Mouse (Mus musculus): ENCODE data around the gene Samhd1. TPM values are rescaled to one million over a fixed set of nuclear protein-coding genes. Genes with fewer than 3 reads are reported as not detected.
A peak's percentile ranks its signal among the peaks of the same experiment; 100 is the strongest.

Gene Samhd1
- polyA plus RNA-seq, 1 experiment, result not detected

- peaks cover 73% of the 10 kb centered on the region for H3K4me1 ChIP-seq (ENCODE audit: control insufficient read depth, insufficient read depth, low read length)
- H3K27ac ChIP-seq (ENCODE audit: insufficient read depth, low read depth, low read length), result no peak overlapping the region
- no peak overlapping the region for H3K4me3 ChIP-seq (ENCODE audit: insufficient read depth, low read depth, low read length)
- TF ChIP-seq CTCF (IDR thresholded peaks at IDR 0.05; ENCODE audit: insufficient read depth, low read depth, low read length), result no peak
- TF ChIP-seq POLR2A (IDR thresholded peaks at IDR 0.05; ENCODE audit: insufficient read depth, low read depth, low read length), result no peak
- 80% methylated on average over 9 of the region's 9 CpGs for WGBS
Observed at GRCm38 (mm10) chr2:157072316-157072990, 62.6 kb downstream of the Samhd1 start.

- no peak for TF ChIP-seq POLR2A (IDR thresholded peaks at IDR 0.05; ENCODE audit: insufficient read depth, low read depth, low read length)
- TF ChIP-seq CTCF (IDR thresholded peaks at IDR 0.05; ENCODE audit: insufficient read depth, low read depth, low read length), result no peak
- H3K4me3 ChIP-seq (ENCODE audit: insufficient read depth, low read depth, low read length), result no peak overlapping the region
- H3K27ac ChIP-seq (ENCODE audit: insufficient read depth, low read depth, low read length), result no peak overlapping the region
- WGBS, result 53% methylated on average over 2 of the region's 2 CpGs
- H3K4me1 ChIP-seq (ENCODE audit: control insufficient read depth, insufficient read depth, low read length), result peaks cover 75% of the 10 kb centered on the region
Observed at GRCm38 (mm10) chr2:157071556-157071955, 63.5 kb downstream of the Samhd1 start.

- peaks cover 75% of the 10 kb centered on the region for H3K4me1 ChIP-seq (ENCODE audit: control insufficient read depth, insufficient read depth, low read length)
- no peak for TF ChIP-seq POLR2A (IDR thresholded peaks at IDR 0.05; ENCODE audit: insufficient read depth, low read depth, low read length)
- peak overlapping the region; percentile 27; the same call in 1 of the 2 replicates for H3K27ac ChIP-seq (ENCODE audit: insufficient read depth, low read depth, low read length)
- 27% methylated on average over 9 of the region's 9 CpGs for WGBS
- H3K4me3 ChIP-seq (ENCODE audit: insufficient read depth, low read depth, low read length), result no peak overlapping the region
Observed at GRCm38 (mm10) chr2:157070365-157070764, 64.7 kb downstream of the Samhd1 start.

GRCm38 (mm10) chr2:157069755-157070315, 65.2 kb downstream of the Samhd1 start:
- peak overlapping the region; percentile 27 for H3K27ac ChIP-seq (ENCODE audit: insufficient read depth, low read depth, low read length)
- H3K4me3 ChIP-seq (ENCODE audit: insufficient read depth, low read depth, low read length), result no peak overlapping the region
- H3K4me1 ChIP-seq (ENCODE audit: control insufficient read depth, insufficient read depth, low read length), result peaks cover 77% of the 10 kb centered on the region
- WGBS, result 27% methylated on average over 3 of the region's 3 CpGs
- TF ChIP-seq POLR2A (IDR thresholded peaks at IDR 0.05; ENCODE audit: insufficient read depth, low read depth, low read length) (no peak), CTCF (IDR thresholded peaks at IDR 0.05; ENCODE audit: insufficient read depth, low read depth, low read length) (no peak)

- 32% methylated on average over 3 of the region's 3 CpGs for WGBS
- peak overlapping the region; percentile 24; the same call in 1 of the 2 replicates for H3K27ac ChIP-seq (ENCODE audit: insufficient read depth, low read depth, low read length)
- no peak overlapping the region for H3K4me3 ChIP-seq (ENCODE audit: insufficient read depth, low read depth, low read length)
- H3K4me1 ChIP-seq (ENCODE audit: control insufficient read depth, insufficient read depth, low read length), result peaks cover 79% of the 10 kb centered on the region
- TF ChIP-seq CTCF (IDR thresholded peaks at IDR 0.05; ENCODE audit: insufficient read depth, low read depth, low read length), result no peak
- TF ChIP-seq POLR2A (IDR thresholded peaks at IDR 0.05; ENCODE audit: insufficient read depth, low read depth, low read length), result no peak
Observed at GRCm38 (mm10) chr2:157069355-157069735, 65.7 kb downstream of the Samhd1 start.

GRCm38 (mm10) chr2:157068701-157069354, 66.2 kb downstream of the Samhd1 start:
- WGBS, result 42% methylated on average over 14 of the region's 14 CpGs
- H3K4me1 ChIP-seq (ENCODE audit: control insufficient read depth, insufficient read depth, low read length), result peaks cover 79% of the 10 kb centered on the region
- no peak for TF ChIP-seq POLR2A (IDR thresholded peaks at IDR 0.05; ENCODE audit: insufficient read depth, low read depth, low read length)
- no peak for TF ChIP-seq CTCF (IDR thresholded peaks at IDR 0.05; ENCODE audit: insufficient read depth, low read depth, low read length)
- H3K27ac ChIP-seq (ENCODE audit: insufficient read depth, low read depth, low read length), result peak overlapping the region; percentile 22; the same call in 1 of the 2 replicates
- no peak overlapping the region for H3K4me3 ChIP-seq (ENCODE audit: insufficient read depth, low read depth, low read length)

GRCm38 (mm10) chr2:157066731-157067430, 68.2 kb downstream of the Samhd1 start:
- Histone ChIP-seq H3K27ac (ENCODE audit: insufficient read depth, low read depth, low read length) (no peak overlapping the region), H3K4me3 (ENCODE audit: insufficient read depth, low read depth, low read length) (no peak overlapping the region), H3K4me1 (ENCODE audit: control insufficient read depth, insufficient read depth, low read length) (peaks cover 75% of the 10 kb centered on the region)
- 81% methylated on average over 7 of the region's 7 CpGs for WGBS
- TF ChIP-seq CTCF (IDR thresholded peaks at IDR 0.05; ENCODE audit: insufficient read depth, low read depth, low read length) (no peak), POLR2A (IDR thresholded peaks at IDR 0.05; ENCODE audit: insufficient read depth, low read depth, low read length) (no peak)

GRCm38 (mm10) chr2:157065879-157066226, 69.2 kb downstream of the Samhd1 start:
- WGBS, result 26% methylated on average over 7 of the region's 7 CpGs
- TF ChIP-seq CTCF (IDR thresholded peaks at IDR 0.05; ENCODE audit: insufficient read depth, low read depth, low read length), result no peak
- no peak for TF ChIP-seq POLR2A (IDR thresholded peaks at IDR 0.05; ENCODE audit: insufficient read depth, low read depth, low read length)
- peaks cover 67% of the 10 kb centered on the region for H3K4me1 ChIP-seq (ENCODE audit: control insufficient read depth, insufficient read depth, low read length)
- no peak overlapping the region for H3K4me3 ChIP-seq (ENCODE audit: insufficient read depth, low read depth, low read length)
- H3K27ac ChIP-seq (ENCODE audit: insufficient read depth, low read depth, low read length), result 0 out of 2 replicates have a peak overlapping the region, but pooled peaks have one; percentile 7
